Mouse (Mus musculus) ES-E14 (cell line): ENCODE measurements around the gene Ptprg.

ENCODE experiments used
- CHD2 ChIP-seq: IDR thresholded peaks from 2 replicates; pipeline ENCODE4 v1.6.1; 2014; ENCODE audit warnings: mild to moderate bottlenecking, low read depth, low read length, inconsistent platforms
- HCFC1 ChIP-seq: IDR thresholded peaks from 2 replicates; pipeline ENCODE4 v1.6.1; 2012; ENCODE audit warnings: low read length, inconsistent platforms, borderline replicate concordance; ENCODE audit not compliant: insufficient read depth
- MAFK ChIP-seq: IDR thresholded peaks from 2 replicates; pipeline ENCODE4 v1.6.1; 2014; ENCODE audit warnings: mild to moderate bottlenecking, low read depth, low read length, inconsistent platforms; ENCODE audit not compliant: insufficient read depth
- ZC3H11A ChIP-seq: IDR thresholded peaks from 2 replicates; pipeline ENCODE4 v1.6.1; 2012; ENCODE audit warnings: low read depth, mild to moderate bottlenecking, inconsistent platforms, low read length, borderline replicate concordance
- ZNF384 ChIP-seq: IDR thresholded peaks from 2 replicates; pipeline ENCODE4 v1.6.1; 2012; ENCODE audit warnings: low read depth, low read length, inconsistent platforms

DNA sequence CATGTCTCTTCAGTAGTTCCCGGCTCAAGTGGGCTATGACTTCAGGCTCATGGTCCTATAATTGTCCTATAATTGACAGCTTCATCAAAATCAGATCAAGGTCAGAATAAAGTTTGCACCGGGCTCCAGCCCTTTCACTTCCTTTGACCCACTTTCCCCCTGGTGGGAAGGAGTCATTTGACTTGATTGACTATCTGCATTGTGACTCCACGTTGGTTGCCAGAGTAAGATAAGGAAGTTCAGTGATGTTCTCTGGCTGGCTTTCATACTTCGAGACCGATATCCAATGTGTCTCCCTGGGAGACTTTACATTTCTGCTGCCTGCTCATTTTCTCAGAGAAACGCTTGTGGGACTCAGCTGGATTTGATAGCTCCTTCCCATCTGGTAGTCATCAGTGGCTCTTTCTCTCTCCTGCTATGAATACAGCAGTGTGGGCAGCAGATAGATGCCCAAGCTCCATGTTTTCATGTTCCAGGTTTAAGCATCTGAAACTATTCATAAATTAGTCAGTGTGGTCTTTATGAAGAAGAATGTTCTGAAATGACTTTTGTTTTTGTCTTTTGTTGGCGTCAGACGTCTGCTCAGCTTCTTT, 318.5 kb downstream of the Ptprg start:
- TF ChIP-seq CHD2 (no peak), MAFK (no peak), ZC3H11A (no peak), ZNF384 (no peak), HCFC1 (no peak)
